Mouse (Mus musculus): ENCODE data around the gene Tmem108.

The Tmem108 gene

GRCm38 (mm10) chr9:103584865-103585264, 176.8 kb downstream of the Tmem108 start:
- no peak for DNase-seq (ENCODE audit: low spot score)

GRCm38 (mm10) chr9:103582249-103582961, 179.2 kb downstream of the Tmem108 start:
- no peak for DNase-seq (ENCODE audit: low spot score)

GRCm38 (mm10) chr9:103580621-103581020, 181.0 kb downstream of the Tmem108 start:
- DNase-seq (ENCODE audit: low spot score) = no peak

GRCm38 (mm10) chr9:103580186-103580585, 181.5 kb downstream of the Tmem108 start:
- no peak for DNase-seq (ENCODE audit: low spot score)

DNA sequence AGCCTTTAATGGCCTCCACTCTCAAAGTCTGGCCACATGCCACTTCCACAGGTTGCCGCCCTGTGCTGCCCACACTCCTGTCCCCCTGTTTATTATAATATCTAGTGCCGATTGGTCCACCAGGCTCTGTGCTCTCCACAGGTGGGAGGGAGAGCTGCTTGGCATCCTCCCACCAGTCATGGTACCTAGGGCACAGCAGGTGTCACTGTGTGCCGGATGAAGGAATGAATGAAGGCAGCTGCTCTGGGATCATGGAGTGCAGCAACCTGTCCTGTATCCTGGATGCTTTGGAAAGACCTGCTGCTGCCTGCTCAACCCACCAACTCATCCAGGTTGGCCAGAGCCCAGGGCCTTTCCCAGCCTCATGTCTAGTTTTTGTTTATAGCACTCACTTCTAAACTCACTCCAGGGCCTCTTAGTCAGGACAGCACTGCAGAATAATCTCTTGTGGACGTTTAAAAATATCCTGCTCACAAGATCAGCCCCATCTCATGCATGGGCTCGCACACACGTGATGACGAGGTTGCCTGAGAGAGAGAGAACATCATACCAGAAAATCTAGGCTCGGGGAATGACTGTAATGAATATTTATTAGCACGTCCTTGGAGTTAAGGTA, 182.1 kb downstream of the Tmem108 start:
- DNase-seq (ENCODE audit: low spot score) = no peak

DNA sequence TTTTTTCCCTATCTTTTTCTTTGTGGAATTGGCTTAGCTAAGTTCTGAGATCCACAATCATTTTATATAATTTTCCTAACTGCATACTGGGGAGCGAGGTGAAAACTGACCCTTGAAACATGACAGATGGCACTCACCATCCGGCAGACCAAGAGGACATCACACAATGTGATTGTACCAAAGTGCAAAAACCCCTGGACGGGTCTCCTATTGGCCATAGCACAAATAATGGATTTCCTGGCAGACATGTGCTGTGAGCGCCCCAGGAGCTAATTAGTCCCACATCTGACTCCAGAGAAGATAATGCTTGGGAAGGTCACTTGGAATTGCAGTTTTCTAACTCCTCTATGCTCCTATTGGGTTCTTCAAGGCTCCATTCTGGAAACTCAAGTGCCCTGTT, 183.9 kb downstream of the Tmem108 start:
- DNase-seq (ENCODE audit: low spot score) = no peak

DNA sequence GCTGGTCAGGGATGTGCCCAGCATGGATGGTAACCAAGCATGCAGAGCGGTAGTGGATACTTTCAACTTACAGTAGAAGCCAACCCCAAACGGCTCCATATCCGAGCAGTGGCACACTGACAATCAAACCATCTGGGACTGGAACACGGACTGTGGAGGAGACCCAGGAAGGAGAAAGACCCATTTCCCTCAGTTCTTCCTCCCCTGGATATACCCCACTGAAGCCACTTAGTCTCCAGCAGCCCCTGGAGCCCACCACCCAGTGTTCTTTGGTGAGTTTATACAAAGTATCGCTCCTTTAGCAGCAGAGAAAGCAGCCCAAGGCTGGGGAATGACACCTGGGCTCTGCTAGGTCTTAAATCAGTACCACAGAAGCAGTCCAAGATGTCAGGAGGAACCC, 184.5 kb downstream of the Tmem108 start:
- DNase-seq (ENCODE audit: low spot score) = no peak

DNA sequence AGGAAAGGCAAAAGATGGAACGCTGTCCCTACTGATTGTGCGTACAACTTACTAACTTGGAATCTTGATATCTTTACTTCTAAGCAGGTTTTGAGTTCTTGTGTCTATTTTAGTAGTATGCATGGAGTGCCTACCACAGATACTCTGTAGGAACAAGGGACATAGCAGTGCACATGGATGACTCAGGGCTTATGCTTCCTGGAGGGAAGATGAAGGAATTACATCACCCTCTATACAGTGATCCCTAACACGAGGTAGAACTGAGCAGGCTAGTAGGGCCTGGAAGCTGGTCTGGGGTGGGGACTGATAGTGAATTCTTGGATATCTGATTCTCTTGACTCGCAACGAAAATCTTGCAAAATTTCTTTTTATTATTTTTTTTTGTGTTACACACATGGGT, 185.7 kb downstream of the Tmem108 start:
- DNase-seq (ENCODE audit: low spot score) = no peak

- DNase-seq (ENCODE audit: low spot score) = no peak
Observed at GRCm38 (mm10) chr9:103573994-103574750, 187.5 kb downstream of the Tmem108 start.

GRCm38 (mm10) chr9:103570158-103570741, 191.4 kb downstream of the Tmem108 start:
- no peak for DNase-seq (ENCODE audit: low spot score)

GRCm38 (mm10) chr9:103568983-103569382, 192.7 kb downstream of the Tmem108 start:
- DNase-seq (ENCODE audit: low spot score) = no peak

DNA sequence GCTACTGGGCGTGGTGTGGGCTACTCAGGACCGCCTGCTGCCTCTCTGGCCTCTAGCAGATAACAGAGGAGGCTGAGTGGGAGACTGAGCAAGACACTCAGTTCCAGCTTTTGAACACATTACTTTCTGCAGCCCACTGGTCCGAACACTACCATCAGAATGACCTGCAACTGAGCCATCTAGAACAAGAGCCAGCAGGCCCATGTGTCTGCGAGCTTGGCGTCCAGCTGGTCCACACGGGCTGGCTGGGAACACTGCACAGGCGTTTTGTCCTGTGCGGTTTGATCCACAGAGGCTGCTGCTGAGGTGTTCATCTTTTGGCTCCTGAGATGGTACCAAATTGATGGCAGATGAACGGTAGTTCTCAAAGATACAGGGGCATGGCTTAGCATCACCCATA, 196.5 kb downstream of the Tmem108 start:
- no peak for DNase-seq (ENCODE audit: low spot score)

GRCm38 (mm10) chr9:103563864-103564610, 197.6 kb downstream of the Tmem108 start:
- DNase-seq (ENCODE audit: low spot score) = no peak

DNA sequence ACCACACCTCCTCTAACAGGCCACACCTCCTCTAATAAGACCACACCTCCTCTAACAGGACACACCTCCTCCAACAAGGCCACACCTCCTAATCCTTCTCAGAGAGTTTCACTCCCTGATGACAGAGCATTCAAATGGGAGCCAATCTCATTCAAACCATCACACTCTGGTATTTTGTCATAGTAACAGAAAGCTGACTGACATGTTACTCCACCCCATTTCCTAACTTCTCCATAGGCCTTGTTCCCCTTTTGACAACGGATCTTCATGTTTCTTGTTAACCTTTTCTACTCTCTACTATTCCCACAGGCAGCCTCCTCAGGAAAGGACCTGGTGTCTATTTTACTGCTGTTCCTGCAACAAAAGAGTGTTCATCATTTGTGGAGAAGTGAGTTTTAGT, 199.6 kb downstream of the Tmem108 start:
- DNase-seq (ENCODE audit: low spot score) = no peak

- DNase-seq (ENCODE audit: low spot score) = no peak
Observed at GRCm38 (mm10) chr9:103558741-103559140, 202.9 kb downstream of the Tmem108 start.

DNA sequence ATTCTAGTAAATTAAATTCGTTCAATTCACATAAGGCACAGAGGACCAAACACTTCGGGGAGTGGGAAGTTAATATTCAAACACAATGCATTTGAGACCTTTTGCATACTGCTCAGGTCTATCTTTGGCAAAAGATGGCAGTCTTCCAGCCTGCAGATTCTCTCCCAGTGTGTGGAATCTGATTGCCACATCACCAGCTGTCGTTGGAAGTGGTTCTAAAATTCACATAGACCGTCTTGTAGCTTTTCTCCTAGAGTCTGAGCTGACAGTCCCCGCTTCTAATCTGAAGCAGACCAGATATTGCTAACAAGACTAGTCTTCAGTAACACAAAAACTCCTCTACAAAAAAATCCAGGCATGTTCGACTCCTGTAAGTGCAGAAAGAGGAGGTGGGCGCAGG, 203.4 kb downstream of the Tmem108 start:
- DNase-seq (ENCODE audit: low spot score) = no peak

- DNase-seq (ENCODE audit: low spot score) = no peak
Observed at GRCm38 (mm10) chr9:103557085-103557484, 204.6 kb downstream of the Tmem108 start.

- DNase-seq (ENCODE audit: low spot score) = no peak
Observed at GRCm38 (mm10) chr9:103555334-103555733, 206.3 kb downstream of the Tmem108 start.

GRCm38 (mm10) chr9:103550661-103551248, 210.9 kb downstream of the Tmem108 start:
- DNase-seq (ENCODE audit: low spot score) = no peak

DNA sequence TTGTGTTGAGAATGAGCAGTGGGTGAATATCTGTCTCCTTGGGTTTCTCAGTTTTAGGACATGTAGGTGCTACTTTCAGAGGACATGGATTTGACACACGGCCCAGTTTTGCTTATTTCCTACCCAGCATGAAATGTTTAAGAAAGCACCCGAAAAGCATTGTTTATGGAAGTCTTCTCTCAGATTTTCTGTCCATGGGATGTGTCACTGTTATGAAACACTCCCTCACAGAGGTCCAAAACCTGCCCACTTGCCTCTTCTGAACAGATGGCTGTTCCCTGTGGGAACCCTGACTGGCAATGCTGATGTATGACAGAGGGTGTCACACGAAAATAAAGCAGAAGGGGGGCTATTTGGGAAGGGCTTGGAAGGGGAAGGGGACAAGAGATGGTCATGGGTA, 212.5 kb downstream of the Tmem108 start:
- DNase-seq (ENCODE audit: low spot score) = no peak

DNA sequence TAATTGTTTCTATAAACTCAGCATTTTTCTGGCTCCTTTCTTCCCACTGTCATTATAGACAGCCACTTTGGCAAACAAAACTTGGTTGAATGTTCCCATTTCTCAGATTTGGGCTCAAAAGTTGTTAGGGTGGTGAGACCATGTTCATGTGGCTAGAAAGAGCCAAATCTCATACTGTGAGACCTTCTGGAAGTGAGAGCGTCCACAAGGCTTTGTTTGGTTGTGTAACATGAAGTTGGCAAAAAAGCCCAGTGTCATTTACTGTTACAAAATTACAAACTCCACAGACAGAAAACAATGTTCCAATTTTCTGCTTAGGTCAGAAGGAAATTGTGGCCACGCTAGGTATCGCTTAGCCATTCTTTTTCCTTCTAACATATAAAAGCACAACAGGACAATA, 213.0 kb downstream of the Tmem108 start:
- DNase-seq (ENCODE audit: low spot score) = no peak

Data from T-cell, adult 2 months (primary cell).